Mouse (Mus musculus): Measurements from ENCODE around the gene Ctnnbip1. TPM values are rescaled to one million over a fixed set of nuclear protein-coding genes. Genes with fewer than 3 reads are reported as not detected.

Gene Ctnnbip1
- total and polyA plus RNA-seq, 2 experiments from 2014 or later = 109 to 116 TPM

GRCm38 (mm10) chr4:149525811-149526210, 7.8 kb downstream of the Ctnnbip1 start:
- DNase-seq (ENCODE audit: low spot score) = no peak
- ATAC-seq (ENCODE audit: low FRiP score) = no peak
- H3K4me2 ChIP-seq (ENCODE audit: low read depth, low read length, poor library complexity, severe bottlenecking) = no peak overlapping the region
- H3K36me3 ChIP-seq (ENCODE audit: insufficient read depth, low read length) = 0 out of 2 replicates have a peak, but pooled peaks cover 4% of the 10 kb centered on the region
- 0 out of 2 replicates have a peak, but pooled peaks cover 6% of the 10 kb centered on the region for H3K4me1 ChIP-seq (ENCODE audit: insufficient read depth, low read length)
- WGBS = 78% methylated on average over 6 of the region's 6 CpGs
- H3K4me3 ChIP-seq (ENCODE audit: low read depth, low read length) = no peak overlapping the region
- H3K9ac ChIP-seq (replicated peaks; ENCODE audit: low read length, poor library complexity, severe bottlenecking) = no peak overlapping the region
- no peak overlapping the region for H3K27ac ChIP-seq (ENCODE audit: low read depth, low read length)
- H3K27me3 ChIP-seq (ENCODE audit: insufficient read depth, low read length) = no peaks in the 10 kb centered on the region
- TF ChIP-seq CTCF (IDR thresholded peaks at IDR 0.05) = no peak
- no peaks in the 10 kb centered on the region for H3K9me3 ChIP-seq (ENCODE audit: low read length)

GRCm38 (mm10) chr4:149526330-149526729, 8.3 kb downstream of the Ctnnbip1 start:
- no peak for DNase-seq (ENCODE audit: low spot score)

GRCm38 (mm10) chr4:149527621-149528354, 9.8 kb downstream of the Ctnnbip1 start:
- H3K4me1 ChIP-seq (ENCODE audit: insufficient read depth, low read length) = 0 out of 2 replicates have a peak, but pooled peaks cover 4% of the 10 kb centered on the region
- H3K27ac ChIP-seq (ENCODE audit: low read depth, low read length) = no peak overlapping the region; the same call in 1 of the 2 replicates
- no peak overlapping the region for H3K9ac ChIP-seq (replicated peaks; ENCODE audit: low read length, poor library complexity, severe bottlenecking)
- DNase-seq (ENCODE audit: low spot score) = no peak
- no peak overlapping the region for H3K4me2 ChIP-seq (ENCODE audit: low read depth, low read length, poor library complexity, severe bottlenecking)
- 84% methylated on average over 15 of the region's 15 CpGs for WGBS
- no peak overlapping the region for H3K4me3 ChIP-seq (ENCODE audit: low read depth, low read length)
- H3K27me3 ChIP-seq (ENCODE audit: insufficient read depth, low read length) = no peaks in the 10 kb centered on the region
- H3K36me3 ChIP-seq (ENCODE audit: insufficient read depth, low read length) = 0 out of 2 replicates have a peak, but pooled peaks cover 4% of the 10 kb centered on the region
- H3K9me3 ChIP-seq (ENCODE audit: low read length) = no peaks in the 10 kb centered on the region
- ATAC-seq (ENCODE audit: low FRiP score) = no peak
- no peak for TF ChIP-seq CTCF (IDR thresholded peaks at IDR 0.05)

More at GRCm38 (mm10) chr4:149526330-149526729, 8.3 kb downstream of the Ctnnbip1 start:
- WGBS = 30% methylated on average over 7 of the region's 7 CpGs
- no peaks in the 10 kb centered on the region for H3K27me3 ChIP-seq (ENCODE audit: insufficient read depth, low read length)
- H3K4me2 ChIP-seq (ENCODE audit: low read depth, low read length, poor library complexity, severe bottlenecking) = no peak overlapping the region
- ATAC-seq (ENCODE audit: low FRiP score) = no peak
- no peak for TF ChIP-seq CTCF (IDR thresholded peaks at IDR 0.05)
- no peak overlapping the region for H3K4me3 ChIP-seq (ENCODE audit: low read depth, low read length)
- H3K36me3 ChIP-seq (ENCODE audit: insufficient read depth, low read length) = 0 out of 2 replicates have a peak, but pooled peaks cover 4% of the 10 kb centered on the region
- H3K9me3 ChIP-seq (ENCODE audit: low read length) = no peaks in the 10 kb centered on the region
- 0 out of 2 replicates have a peak, but pooled peaks cover 6% of the 10 kb centered on the region for H3K4me1 ChIP-seq (ENCODE audit: insufficient read depth, low read length)
- no peak overlapping the region for H3K27ac ChIP-seq (ENCODE audit: low read depth, low read length)
- no peak overlapping the region for H3K9ac ChIP-seq (replicated peaks; ENCODE audit: low read length, poor library complexity, severe bottlenecking)

GRCm38 (mm10) chr4:149529691-149530090, 11.7 kb downstream of the Ctnnbip1 start:
- ATAC-seq (ENCODE audit: low FRiP score) = no peak
- no peak overlapping the region for H3K4me3 ChIP-seq (ENCODE audit: low read depth, low read length)
- no peak overlapping the region for H3K27ac ChIP-seq (ENCODE audit: low read depth, low read length)
- TF ChIP-seq CTCF (IDR thresholded peaks at IDR 0.05) = no peak
- H3K4me2 ChIP-seq (ENCODE audit: low read depth, low read length, poor library complexity, severe bottlenecking) = no peak overlapping the region
- H3K36me3 ChIP-seq (ENCODE audit: insufficient read depth, low read length) = 0 out of 2 replicates have a peak, but pooled peaks cover 4% of the 10 kb centered on the region
- no peaks in the 10 kb centered on the region for H3K9me3 ChIP-seq (ENCODE audit: low read length)
- 81% methylated on average over 6 of the region's 6 CpGs for WGBS
- H3K9ac ChIP-seq (replicated peaks; ENCODE audit: low read length, poor library complexity, severe bottlenecking) = no peak overlapping the region
- H3K27me3 ChIP-seq (ENCODE audit: insufficient read depth, low read length) = no peaks in the 10 kb centered on the region
- no peak for DNase-seq (ENCODE audit: low spot score)
- 0 out of 2 replicates have a peak, but pooled peaks cover 3% of the 10 kb centered on the region for H3K4me1 ChIP-seq (ENCODE audit: insufficient read depth, low read length)

GRCm38 (mm10) chr4:149539441-149539840, 21.4 kb downstream of the Ctnnbip1 start:
- DNase-seq (ENCODE audit: low spot score) = no peak
- Histone ChIP-seq H3K36me3 (ENCODE audit: insufficient read depth, low read length) (no peaks in the 10 kb centered on the region), H3K4me2 (ENCODE audit: low read depth, low read length, poor library complexity, severe bottlenecking) (no peak overlapping the region), H3K9ac (replicated peaks; ENCODE audit: low read length, poor library complexity, severe bottlenecking) (no peak overlapping the region), H3K9me3 (ENCODE audit: low read length) (no peaks in the 10 kb centered on the region), H3K27ac (ENCODE audit: low read depth, low read length) (no peak overlapping the region), H3K4me1 (ENCODE audit: insufficient read depth, low read length) (no peaks in the 10 kb centered on the region), H3K27me3 (ENCODE audit: insufficient read depth, low read length) (no peaks in the 10 kb centered on the region), H3K4me3 (ENCODE audit: low read depth, low read length) (no peak overlapping the region)
- ATAC-seq (ENCODE audit: low FRiP score) = no peak; the same call in 1 of the 2 replicates
- no peak for TF ChIP-seq CTCF (IDR thresholded peaks at IDR 0.05)
- 81% methylated on average over 8 of the region's 8 CpGs for WGBS

- Histone ChIP-seq H3K36me3 (ENCODE audit: insufficient read depth, low read length) (peaks cover 16% of the 10 kb centered on the region), H3K4me1 (ENCODE audit: insufficient read depth, low read length) (no peaks in the 10 kb centered on the region), H3K9me3 (ENCODE audit: low read length) (no peaks in the 10 kb centered on the region), H3K9ac (replicated peaks; ENCODE audit: low read length, poor library complexity, severe bottlenecking) (no peak overlapping the region), H3K27me3 (ENCODE audit: insufficient read depth, low read length) (no peaks in the 10 kb centered on the region), H3K4me2 (ENCODE audit: low read depth, low read length, poor library complexity, severe bottlenecking) (no peak overlapping the region), H3K4me3 (ENCODE audit: low read depth, low read length) (no peak overlapping the region), H3K27ac (ENCODE audit: low read depth, low read length) (no peak overlapping the region)
- TF ChIP-seq CTCF (IDR thresholded peaks at IDR 0.05) = no peak
- WGBS = 56% methylated on average over 5 of the region's 5 CpGs
- ATAC-seq (ENCODE audit: low FRiP score) = no peak
- no peak for DNase-seq (ENCODE audit: low spot score)
Observed at GRCm38 (mm10) chr4:149541935-149542334, 23.9 kb downstream of the Ctnnbip1 start.

Data from midbrain, postnatal 0 days (tissue).